Mouse (Mus musculus) hindbrain, embryonic 11.5 days (tissue): ENCODE measurements at regions not wholly inside any gene's neighbourhood (a gene's known extent, or its start where the extent isn't known, plus 50 kb on each side); places are given as distances from the start of the nearest gene placed in this dataset.
"Not testable (repeated sequence)": the region's sequence is repeated elsewhere in the genome, so short reads cannot be mapped to it uniquely, and the experiment has no call there.

Experiments
- ATAC-seq: fragments of 200-750 bp; cut with Nextera tagmentation; 2 replicates; pipeline ENCODE4 v1.8.0; 2017; ENCODE audit warnings: mild to moderate bottlenecking, moderate TSS enrichment, moderate library complexity; ENCODE audit not compliant: low FRiP score
- DNase-seq: peaks from one replicate; pipeline ENCODE4 v3.0.0-alpha.2; 2015; ENCODE audit warnings: low spot score
- H3K27ac ChIP-seq: fragments of 300-500 bp; sonication (generic); 2 replicates; pipeline ENCODE4 v1.5.1; 2014; ENCODE audit warnings: mild to moderate bottlenecking, low read depth, low read length
- H3K27me3 ChIP-seq: fragments of 300-500 bp; sonication (generic); 2 replicates; pipeline ENCODE4 v1.6.1; 2014; ENCODE audit warnings: mild to moderate bottlenecking, low read length, moderate library complexity, mixed read lengths; ENCODE audit not compliant: control insufficient read depth, insufficient read depth
- H3K36me3 ChIP-seq: fragments of 300-500 bp; sonication (generic); 2 replicates; pipeline ENCODE4 v1.6.1; 2014; ENCODE audit warnings: mild to moderate bottlenecking, low read length, moderate library complexity, mixed read lengths; ENCODE audit not compliant: control insufficient read depth, insufficient read depth
- H3K4me1 ChIP-seq: fragments of 300-500 bp; sonication (generic); replicated peaks from 2 replicates; pipeline ENCODE4 v1.6.1; 2014; ENCODE audit warnings: low read length, mixed read lengths; ENCODE audit not compliant: control insufficient read depth, insufficient read depth
- H3K4me2 ChIP-seq: fragments of 300-500 bp; sonication (generic); replicated peaks from 2 replicates; pipeline ENCODE4 v1.6.1; 2014; ENCODE audit warnings: mild to moderate bottlenecking, low read depth, low read length
- H3K4me3 ChIP-seq: fragments of 300-500 bp; sonication (generic); 2 replicates; pipeline ENCODE4 v1.5.1; 2014; ENCODE audit warnings: low read depth, low read length
- H3K9ac ChIP-seq: fragments of 300-500 bp; sonication (generic); 2 replicates; pipeline ENCODE4 v1.6.1; 2014; ENCODE audit warnings: low read depth, low read length
- H3K9me3 ChIP-seq: fragments of 300-500 bp; sonication (generic); 2 replicates; pipeline ENCODE4 v1.6.1; 2016; ENCODE audit warnings: low read length; ENCODE audit not compliant: control insufficient read depth
- WGBS: fragments of 180-500 bp; shearing (Covaris S2); extraction: QIAGEN DNeasy Blood & Tissue Kit; methylation state at CpG from one replicate; pipeline ENCODE4 v1.1.7; 2014; 5-methylcytosine and 5-hydroxymethylcytosine counted together

DNA sequence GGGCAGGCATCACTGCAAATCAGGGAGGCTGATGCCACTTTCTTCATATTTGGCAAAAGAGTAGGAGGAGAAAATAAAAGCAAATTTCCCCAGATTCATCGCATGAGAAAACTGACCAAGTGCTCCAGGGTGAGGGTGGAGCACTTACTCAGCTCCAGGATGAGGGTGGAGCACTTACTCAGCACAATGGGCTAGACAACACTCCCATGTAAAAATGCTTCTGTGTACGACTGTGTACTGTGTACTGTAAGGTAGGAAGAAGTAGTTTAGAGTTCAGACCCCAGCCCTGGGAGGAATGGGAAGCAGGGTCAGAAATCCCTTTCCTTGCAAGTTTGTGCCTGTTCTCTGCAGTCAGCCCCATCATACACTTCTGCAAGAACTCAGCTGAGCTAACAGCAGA, 245.3 kb upstream of the Ell2 start:
- no peak overlapping the region for H3K27ac ChIP-seq
- H3K4me1 ChIP-seq, result no peaks in the 10 kb centered on the region
- DNase-seq (no peak), ATAC-seq (no peak)
- H3K9ac ChIP-seq, result no peak overlapping the region
- 71% methylated on average over 2 of the region's 2 CpGs for WGBS
- no peak overlapping the region for H3K4me2 ChIP-seq
- H3K9me3 ChIP-seq, result no peaks in the 10 kb centered on the region
- no peak overlapping the region for H3K4me3 ChIP-seq
- no peaks in the 10 kb centered on the region for H3K36me3 ChIP-seq
- no peaks in the 10 kb centered on the region for H3K27me3 ChIP-seq

DNA sequence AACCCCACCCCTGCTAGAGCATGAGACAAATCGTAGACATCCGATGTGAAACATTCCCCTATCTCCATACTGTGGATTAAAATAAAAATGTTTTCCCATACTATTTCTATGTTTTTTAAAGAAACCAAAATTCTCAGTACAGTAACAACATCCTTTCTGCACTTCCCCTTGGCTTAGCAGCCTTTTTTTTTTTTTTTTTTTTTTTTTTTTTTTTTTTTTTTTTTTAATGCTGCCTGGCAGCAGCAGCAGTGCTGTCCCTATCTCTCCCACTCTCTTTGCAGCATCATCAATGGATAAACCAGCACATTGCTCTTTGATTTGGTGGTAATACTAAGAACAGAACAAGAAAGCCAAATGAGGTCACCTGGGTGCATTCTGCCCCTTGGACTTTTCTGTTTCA, 239.3 kb upstream of the Ell2 start:
- 90% methylated on average over 2 of the region's 2 CpGs for WGBS

DNA sequence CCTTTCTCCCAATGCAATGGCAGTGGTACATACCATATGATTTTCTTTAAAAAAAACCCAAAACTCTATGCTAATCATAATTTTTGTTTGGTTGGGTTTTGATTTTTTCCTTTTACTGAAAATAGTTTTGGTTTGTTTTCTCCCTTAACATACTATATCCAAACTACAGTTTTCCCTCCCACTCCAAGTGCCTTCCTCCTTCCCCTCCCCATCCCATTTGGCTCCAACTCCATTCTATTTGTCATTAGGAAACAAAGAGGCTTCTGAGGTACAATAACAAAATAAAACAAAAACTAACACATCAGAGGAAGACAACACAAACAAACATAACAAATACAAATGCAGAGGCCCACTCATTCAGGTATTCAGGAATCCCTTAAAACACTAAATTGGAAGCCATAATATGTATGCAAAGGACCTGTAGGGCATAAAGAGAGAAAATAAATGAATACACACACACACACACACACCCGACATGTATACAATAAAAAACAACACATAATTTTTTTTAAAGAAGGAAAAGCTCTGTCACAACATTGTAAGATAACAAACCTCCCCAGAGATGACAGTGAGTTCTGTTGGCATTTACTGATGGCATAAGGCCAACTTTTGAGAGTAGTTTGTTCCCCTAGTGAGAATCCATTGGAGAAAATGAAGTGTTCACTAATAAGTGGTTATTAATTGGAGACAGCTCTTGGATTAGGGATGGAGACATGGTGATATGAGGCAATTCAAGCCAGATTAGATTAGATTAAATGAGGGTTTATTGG, 230.5 kb upstream of the Ell2 start:
- Histone ChIP-seq H3K27ac (no peak overlapping the region), H3K27me3 (no peaks in the 10 kb centered on the region), H3K4me2 (no peak overlapping the region), H3K4me1 (no peaks in the 10 kb centered on the region), H3K9ac (no peak overlapping the region), H3K36me3 (no peaks in the 10 kb centered on the region), H3K4me3 (no peak overlapping the region), H3K9me3 (no peaks in the 10 kb centered on the region)
- no peak for ATAC-seq
- DNase-seq, result no peak
- WGBS, result 79% methylated on average over 1 of the region's 1 CpGs

More for the DNA sequence above, 239.3 kb upstream of the Ell2 start:
- H3K9me3 ChIP-seq, result no peaks in the 10 kb centered on the region
- DNase-seq (no peak), ATAC-seq (no peak)
- no peak overlapping the region for H3K4me3 ChIP-seq
- H3K4me2 ChIP-seq, result no peak overlapping the region
- H3K4me1 ChIP-seq, result no peaks in the 10 kb centered on the region
- no peak overlapping the region for H3K9ac ChIP-seq
- no peaks in the 10 kb centered on the region for H3K27me3 ChIP-seq
- H3K27ac ChIP-seq, result no peak overlapping the region
- H3K36me3 ChIP-seq, result no peaks in the 10 kb centered on the region

DNA sequence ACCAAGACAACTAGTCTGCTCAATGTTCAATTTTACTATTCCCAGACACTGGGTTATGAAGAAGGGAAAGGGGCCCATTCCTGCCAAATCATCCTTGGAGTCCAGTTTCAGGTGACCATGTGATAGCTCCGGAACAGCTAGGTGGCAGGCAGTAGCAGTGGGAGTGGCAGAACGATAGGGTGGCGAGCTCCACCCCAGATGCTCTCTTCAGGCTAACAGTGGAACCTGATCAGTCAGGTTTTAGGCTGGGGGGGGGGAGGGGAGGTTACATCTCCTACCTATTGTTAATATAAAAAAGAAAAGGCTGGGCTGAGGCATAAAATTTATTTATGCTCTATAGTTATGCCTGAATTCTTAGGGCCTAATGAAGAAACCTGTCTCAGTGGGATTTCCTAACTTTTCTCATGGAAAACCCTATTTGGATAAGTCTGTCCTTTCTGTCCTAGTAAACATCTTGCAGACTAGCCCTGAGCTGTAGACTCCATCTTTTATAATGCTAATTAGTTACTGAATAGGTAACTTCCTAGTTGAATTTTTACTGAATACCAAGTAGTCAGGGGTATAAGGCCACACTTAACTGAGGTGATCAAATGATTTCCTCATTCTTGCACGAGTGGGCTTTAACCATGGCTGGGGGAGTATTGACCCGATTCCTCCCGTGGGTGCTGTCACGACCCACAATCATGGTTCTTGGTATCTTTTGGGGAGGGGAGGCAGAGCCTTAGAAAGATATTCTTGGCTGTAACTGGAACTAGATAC, 223.2 kb upstream of the Ell2 start:
- H3K9me3 ChIP-seq, DNase-seq, H3K36me3 ChIP-seq, H3K27ac ChIP-seq, H3K27me3 ChIP-seq, H3K9ac ChIP-seq, ATAC-seq, H3K4me1 ChIP-seq, H3K4me3 ChIP-seq, H3K4me2 ChIP-seq: not testable (repeated sequence)
- 84% methylated on average over 7 of the region's 7 CpGs for WGBS

DNA sequence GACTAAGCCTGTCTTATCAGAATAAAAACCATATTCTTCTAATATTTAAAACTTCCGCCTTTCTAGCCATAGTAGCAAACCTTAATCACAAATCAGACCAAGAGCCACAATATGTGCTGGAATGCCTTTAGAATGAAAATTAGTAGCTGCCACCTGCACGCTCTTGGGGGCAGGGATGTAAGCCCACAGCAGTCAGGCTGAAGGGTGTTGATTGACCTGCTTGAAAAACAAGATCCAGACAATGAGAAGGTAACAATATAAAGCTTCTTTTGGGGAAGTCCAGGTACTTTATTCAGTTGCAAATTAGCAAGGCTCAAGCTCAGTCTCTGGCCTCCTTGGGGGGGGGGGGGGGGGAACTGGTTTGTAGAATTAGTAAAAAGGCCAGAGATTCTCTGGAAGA, 222.3 kb upstream of the Ell2 start:
- ATAC-seq, H3K4me1 ChIP-seq, H3K4me2 ChIP-seq, H3K27me3 ChIP-seq, H3K9me3 ChIP-seq, H3K36me3 ChIP-seq, H3K27ac ChIP-seq, DNase-seq, H3K9ac ChIP-seq, H3K4me3 ChIP-seq: not testable (repeated sequence)
- WGBS, result 83% methylated on average over 2 of the region's 2 CpGs

DNA sequence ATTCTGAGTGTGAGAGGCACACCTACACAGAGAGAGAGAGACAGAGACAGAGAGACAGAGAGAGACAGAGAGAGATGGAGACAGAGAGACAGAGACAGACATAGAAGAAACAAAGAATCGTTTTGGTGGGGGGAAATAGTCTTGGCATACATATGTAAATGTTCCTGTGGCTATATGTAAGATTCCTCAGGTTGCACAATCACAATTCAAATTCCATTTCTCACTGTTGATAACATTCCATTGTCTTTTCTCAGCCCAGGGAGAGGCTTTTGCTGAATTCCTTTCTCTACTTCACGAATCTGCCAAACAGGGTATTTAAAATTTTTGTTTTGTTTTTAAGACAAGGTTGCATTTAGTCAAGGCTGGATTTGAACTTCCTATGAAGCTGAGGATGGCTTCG, 205.0 kb upstream of the Ell2 start:
- Histone ChIP-seq H3K4me3 (no peak overlapping the region), H3K9ac (no peak overlapping the region), H3K27me3 (no peaks in the 10 kb centered on the region), H3K36me3 (no peaks in the 10 kb centered on the region), H3K9me3 (no peaks in the 10 kb centered on the region), H3K4me2 (no peak overlapping the region), H3K4me1 (no peaks in the 10 kb centered on the region), H3K27ac (no peak overlapping the region)
- ATAC-seq (no peak), DNase-seq (no peak)
- 79% methylated on average over 3 of the region's 3 CpGs for WGBS

DNA sequence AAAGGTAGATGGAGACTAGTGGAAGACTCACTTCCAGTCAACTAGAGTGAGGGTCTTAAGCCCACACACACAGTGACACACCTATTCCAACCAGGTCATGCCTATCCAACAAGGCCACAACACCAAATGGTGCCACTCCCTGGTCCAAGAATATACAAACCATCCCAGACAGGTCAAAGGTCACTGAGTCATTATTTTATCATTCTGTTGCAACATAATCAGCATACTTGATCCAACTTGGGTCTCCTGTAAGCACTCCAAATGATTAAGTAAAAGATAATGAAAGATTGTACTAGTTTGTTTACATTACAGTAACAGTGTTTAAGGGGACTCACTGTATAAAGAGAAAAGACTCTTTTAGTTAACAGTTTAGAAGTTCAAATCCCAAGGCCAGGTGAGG, 203.2 kb upstream of the Ell2 start:
- Histone ChIP-seq H3K27ac (no peak overlapping the region), H3K4me3 (no peak overlapping the region), H3K27me3 (no peaks in the 10 kb centered on the region), H3K4me1 (no peaks in the 10 kb centered on the region), H3K36me3 (no peaks in the 10 kb centered on the region), H3K4me2 (no peak overlapping the region), H3K9ac (no peak overlapping the region), H3K9me3 (no peaks in the 10 kb centered on the region)
- no peak for DNase-seq
- ATAC-seq, result no peak

DNA sequence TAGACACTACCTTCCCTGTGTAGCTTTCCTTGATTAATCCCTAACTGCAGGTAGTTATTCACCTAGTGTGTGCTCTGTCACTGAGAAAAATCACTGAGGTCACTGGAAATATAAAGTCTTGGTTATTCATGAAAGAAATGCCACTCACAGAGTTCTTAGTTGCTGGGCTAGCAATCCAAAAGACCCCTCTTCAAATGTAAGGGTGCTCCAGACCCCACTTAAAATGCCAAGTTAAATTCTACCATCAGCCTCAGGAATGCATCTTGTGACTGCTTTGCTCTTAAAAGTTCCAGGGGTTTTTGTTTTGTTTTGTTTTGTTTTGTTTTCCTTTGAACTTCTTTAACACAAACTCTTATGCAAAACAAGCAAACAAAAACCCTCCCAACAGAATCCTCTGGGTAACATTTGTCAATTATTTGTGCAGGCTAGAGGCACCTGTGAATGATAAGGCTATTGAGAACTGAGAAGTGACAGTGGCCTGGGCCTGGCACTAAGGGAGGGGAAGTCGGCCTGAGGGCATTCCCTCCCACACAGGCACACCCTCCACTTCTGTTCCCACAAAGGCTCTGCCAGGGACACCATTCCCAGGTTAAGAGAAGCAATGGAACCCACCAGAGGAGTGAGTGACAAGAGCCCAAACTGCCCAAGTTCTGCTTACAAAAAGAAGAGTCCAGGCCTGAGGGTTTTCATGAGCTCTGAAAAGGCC, 192.1 kb upstream of the Ell2 start:
- Histone ChIP-seq H3K9me3 (no peaks in the 10 kb centered on the region), H3K36me3 (no peaks in the 10 kb centered on the region), H3K27ac (no peak overlapping the region), H3K4me2 (no peak overlapping the region), H3K27me3 (no peaks in the 10 kb centered on the region), H3K9ac (no peak overlapping the region), H3K4me1 (no peaks in the 10 kb centered on the region), H3K4me3 (no peak overlapping the region)
- DNase-seq (no peak), ATAC-seq (no peak)
- WGBS, result 39% methylated on average over 1 of the region's 1 CpGs
